ENCODE assay signal across 7 mouse cellular contexts in the genomic region with DNA sequence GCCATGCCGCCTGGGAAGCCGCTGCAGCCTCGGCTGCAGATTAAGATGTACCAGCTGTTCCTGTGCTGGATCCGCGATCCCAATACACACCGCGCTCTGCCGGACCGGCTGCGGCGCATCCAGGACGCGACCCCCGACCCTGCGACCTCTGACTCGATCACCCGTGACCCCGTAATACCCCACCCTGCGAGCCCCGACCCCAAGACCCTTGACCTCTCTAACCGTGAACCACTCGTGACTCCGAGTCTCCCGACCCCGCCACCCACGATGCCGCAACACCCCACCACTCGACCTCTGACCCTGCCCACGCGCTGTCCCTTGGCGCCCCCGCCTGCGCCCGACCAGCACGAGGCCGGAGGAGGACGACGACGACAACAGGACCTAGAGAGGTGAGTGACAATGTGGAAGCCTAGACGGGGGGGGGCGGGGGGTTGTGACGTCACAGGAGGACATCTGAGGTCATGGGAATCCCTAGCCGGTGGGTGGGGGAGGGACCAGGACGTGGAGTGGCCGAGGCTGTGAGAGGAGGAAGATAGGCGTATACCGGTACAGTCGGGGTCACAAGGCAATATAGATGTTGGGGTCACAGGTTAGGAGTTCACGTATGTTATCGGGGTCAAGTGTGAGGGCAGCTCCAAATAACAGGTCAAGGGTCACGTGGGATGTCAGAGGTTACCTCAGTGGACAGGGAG. TPM values are rescaled to one million over a fixed set of nuclear protein-coding genes. Genes with fewer than 3 reads are reported as not detected.
DNase-seq lines count a peak whose midpoint lies in the region; ATAC-seq and TF ChIP-seq lines count a peak whose summit lies in the region.

No protein-coding gene starts in this region.

- H3K27ac ChIP-seq in layer of hippocampus, adult 2 months, result peak overlapping the region; percentile 96
- peak overlapping the region; percentile 92 for H3K27ac ChIP-seq in bone marrow, adult 2 months (ENCODE audit: control insufficient read depth, insufficient read depth, low read depth, low read length, poor library complexity)
- peak overlapping the region; percentile 89 for H3K27ac ChIP-seq in forebrain, embryonic 12.5 days
- H3K27ac ChIP-seq in limb, embryonic 15.5 days, result peak overlapping the region; percentile 97

- no peak for DNase-seq in layer of hippocampus, adult 2 months (ENCODE audit: low spot score in 2 of 2)
- DNase-seq in layer of hippocampus, postnatal 25 days (ENCODE audit: extremely low spot score in 1 of 2, low spot score in 1 of 2), result no peak
- no peak for DNase-seq in gastrocnemius, postnatal 14 days

- H3K36me3 ChIP-seq in forebrain, embryonic 12.5 days (replicated peaks), result peaks cover 16% of the 10 kb centered on the region
- H3K36me3 ChIP-seq in limb, embryonic 15.5 days, result 0 out of 2 replicates have a peak, but pooled peaks cover 3% of the 10 kb centered on the region
- H3K36me3 ChIP-seq in myocyte (ENCODE audit: control insufficient read depth, insufficient read depth), result no peaks in the 10 kb centered on the region

- peak; percentile 24 for ATAC-seq in forebrain, embryonic 12.5 days (ENCODE audit: low FRiP score)
- no peak for ATAC-seq in limb, embryonic 15.5 days (ENCODE audit: insufficient number of reproducible peaks, low FRiP score, low TSS enrichment, low read depth)

- peaks cover 36% of the 10 kb centered on the region for H3K9me3 ChIP-seq in forebrain, embryonic 12.5 days
- 0 out of 2 replicates have a peak, but pooled peaks cover 5% of the 10 kb centered on the region for H3K9me3 ChIP-seq in limb, embryonic 15.5 days

- no peaks in the 10 kb centered on the region for H3K27me3 ChIP-seq in forebrain, embryonic 12.5 days
- no peaks in the 10 kb centered on the region for H3K27me3 ChIP-seq in limb, embryonic 15.5 days
- H3K27me3 ChIP-seq in myocyte (ENCODE audit: control insufficient read depth, insufficient read depth, insufficient read length), result no peaks in the 10 kb centered on the region

- TF ChIP-seq CTCF in layer of hippocampus, adult 2 months (conservative IDR thresholded peaks at IDR 0.05), result no peak
- TF ChIP-seq CTCF in bone marrow, adult 2 months (IDR thresholded peaks at IDR 0.05; ENCODE audit: control insufficient read depth, insufficient read depth, low read length), result no peak

- H3K4me2 ChIP-seq in forebrain, embryonic 12.5 days, result peak overlapping the region; percentile 95
- peak overlapping the region; percentile 98 for H3K4me2 ChIP-seq in limb, embryonic 15.5 days
- peak overlapping the region; percentile 58 for H3K4me2 ChIP-seq in myocyte (ENCODE audit: low read depth)

- H3K4me3 ChIP-seq in layer of hippocampus, adult 2 months, result peak overlapping the region; percentile 96
- peak overlapping the region; percentile 97 for H3K4me3 ChIP-seq in bone marrow, adult 2 months (replicated peaks; ENCODE audit: control insufficient read depth, low read depth, low read length)
- peak overlapping the region; percentile 72 for H3K4me3 ChIP-seq in forebrain, embryonic 12.5 days (replicated peaks)
- peak overlapping the region; percentile 79 for H3K4me3 ChIP-seq in limb, embryonic 15.5 days
- H3K4me3 ChIP-seq in myocyte, result peak overlapping the region; percentile 73

- peak overlapping the region; percentile 68 for H3K9ac ChIP-seq in forebrain, embryonic 12.5 days
- peak overlapping the region; percentile 67 for H3K9ac ChIP-seq in limb, embryonic 15.5 days

- 3% methylated on average over 51 of the region's 51 CpGs for WGBS in bone marrow, adult 2 months
- 5% methylated on average over 51 of the region's 51 CpGs for WGBS in forebrain, embryonic 12.5 days
- WGBS in limb, embryonic 15.5 days, result 3% methylated on average over 51 of the region's 51 CpGs

- peak overlapping the region; percentile 40 for H3ac ChIP-seq in myocyte (ENCODE audit: control insufficient read depth, insufficient read length)

- H3K79me2 ChIP-seq in myocyte (ENCODE audit: control insufficient read depth, insufficient read depth), result no peaks in the 10 kb centered on the region

- peaks cover 2% of the 10 kb centered on the region; the same call in 1 of the 2 replicates for H3K4me1 ChIP-seq in bone marrow, adult 2 months (ENCODE audit: control insufficient read depth, insufficient read depth, low read length)
- peaks cover 13% of the 10 kb centered on the region for H3K4me1 ChIP-seq in forebrain, embryonic 12.5 days
- peaks cover 16% of the 10 kb centered on the region for H3K4me1 ChIP-seq in limb, embryonic 15.5 days

- intact Hi-C loops in gastrocnemius, postnatal 14 days (cut with DNase I; ENCODE audit: low total_unique reads), result loop anchor here (5.0 kb wide), 1 partner anchor 36 kb away; a partner anchor contains a TSS

- TF ChIP-seq POLR2A in bone marrow, adult 2 months (IDR thresholded peaks at IDR 0.05; ENCODE audit: borderline replicate concordance, control insufficient read depth, low read depth, low read length), result no peak
- no peak for TF ChIP-seq POLR2A in myocyte (IDR thresholded peaks at IDR 0.05; ENCODE audit: insufficient read length, low read depth)

TF ChIP-seq in myocyte, 11 proteins besides CTCF, POLR2A, EP300 and RAD21:
- no peak for TF ChIP-seq TCF3 (IDR thresholded peaks at IDR 0.05; ENCODE audit: insufficient read length, low read depth)
- TF ChIP-seq SRF (IDR thresholded peaks at IDR 0.05; ENCODE audit: control insufficient read depth, insufficient read length, low read depth), result no peak
- TF ChIP-seq REST (IDR thresholded peaks at IDR 0.05; ENCODE audit: insufficient read depth, insufficient read length), result no peak
- no peak for TF ChIP-seq USF1 (IDR thresholded peaks at IDR 0.05; ENCODE audit: low read depth)
- TF ChIP-seq MAX (IDR thresholded peaks at IDR 0.05; ENCODE audit: low read depth), result no peak
- no peak for TF ChIP-seq POLR2AphosphoS2 (IDR thresholded peaks at IDR 0.05; ENCODE audit: insufficient read length, low read depth)
- no peak for TF ChIP-seq MYOD1 (IDR thresholded peaks at IDR 0.05; ENCODE audit: control insufficient read depth in 1 of 3, insufficient read length in 2 of 3, low read depth in 2 of 3)
- TF ChIP-seq CEBPB (IDR thresholded peaks at IDR 0.05; ENCODE audit: insufficient read depth, poor library complexity, severe bottlenecking), result no peak
- no peak for TF ChIP-seq TCF12 (IDR thresholded peaks at IDR 0.05; ENCODE audit: insufficient read depth, poor library complexity, severe bottlenecking)
- TF ChIP-seq MYOG (IDR thresholded peaks at IDR 0.05; ENCODE audit: control insufficient read depth in 1 of 3, insufficient read depth in 1 of 3, insufficient read length in 2 of 3, low read depth in 2 of 3), result no peak
- no peak for TF ChIP-seq E2F4 (IDR thresholded peaks at IDR 0.05; ENCODE audit: insufficient read depth)

RNA-seq across cellular contexts. Expression of a gene that starts 17.6 kb away (rescaled TPM):
- under 1 TPM; 0.31 to 0.49 TPM for total RNA-seq in layer of hippocampus, adult 2 months (2021)
- total RNA-seq in layer of hippocampus, postnatal 25 days (2021), result under 1 TPM in 1 of 2 experiments, not detected in 1; 0.52 TPM
- polyA plus RNA-seq in bone marrow, adult 2 months (2011; ENCODE audit: insufficient read depth, insufficient read length, low replicate concordance, missing spikeins), result not detected in 2 replicates
- polyA plus RNA-seq in forebrain, embryonic 12.5 days (2016; fragmentation: Nextera tagmentation; extraction: Ambion mirVana), result not detected in 2 replicates
- polyA plus RNA-seq in limb, embryonic 15.5 days (2015; fragmentation: Nextera tagmentation; extraction: Ambion mirVana), result not detected in 2 replicates
- not detected for polyA plus RNA-seq in myocyte (2012; fragmentation: generic; extraction: Trizol)
- not detected for total RNA-seq in gastrocnemius, postnatal 14 days (2021)

RNA-seq across cellular contexts. Expression of a gene that starts 36.0 kb away (rescaled TPM):
- under 1 TPM in 1 of 2 experiments, not detected in 1; 0.26 TPM for total RNA-seq in layer of hippocampus, adult 2 months (2021)
- total RNA-seq in layer of hippocampus, postnatal 25 days (2021), result under 1 TPM; 0.17 to 0.35 TPM
- polyA plus RNA-seq in bone marrow, adult 2 months (2011; ENCODE audit: insufficient read depth, insufficient read length, low replicate concordance, missing spikeins), result 4.9 TPM in 1 of 2 replicates, not detected in the other
- not detected in 2 replicates for polyA plus RNA-seq in forebrain, embryonic 12.5 days (2016; fragmentation: Nextera tagmentation; extraction: Ambion mirVana)
- polyA plus RNA-seq in limb, embryonic 15.5 days (2015; fragmentation: Nextera tagmentation; extraction: Ambion mirVana), result not detected in 2 replicates
- polyA plus RNA-seq in myocyte (2012; fragmentation: generic; extraction: Trizol), result not detected
- not detected for total RNA-seq in gastrocnemius, postnatal 14 days (2021)

RNA-seq across cellular contexts. Expression of a gene that starts 36.8 kb away (rescaled TPM):
- 10 to 100 TPM; 66.5 to 68.5 TPM for total RNA-seq in layer of hippocampus, adult 2 months (2021)
- 10 to 100 TPM; 63.2 to 64.2 TPM for total RNA-seq in layer of hippocampus, postnatal 25 days (2021)
- polyA plus RNA-seq in bone marrow, adult 2 months (2011; ENCODE audit: insufficient read depth, insufficient read length, low replicate concordance, missing spikeins), result 6.1 and 12.2 TPM in 2 replicates
- polyA plus RNA-seq in forebrain, embryonic 12.5 days (2016; fragmentation: Nextera tagmentation; extraction: Ambion mirVana), result 26.7 and 28.7 TPM in 2 replicates
- polyA plus RNA-seq in limb, embryonic 15.5 days (2015; fragmentation: Nextera tagmentation; extraction: Ambion mirVana), result 11.3 and 12.4 TPM in 2 replicates
- polyA plus RNA-seq in myocyte (2012; fragmentation: generic; extraction: Trizol), result 11.9 TPM
- 10 to 100 TPM in 1 of 2 experiments, 1 to 10 TPM in 1; 9.2 to 10.3 TPM for total RNA-seq in gastrocnemius, postnatal 14 days (2021)
